Mouse (Mus musculus): ENCODE data around the gene Cpsf7. TPM values are rescaled to one million over a fixed set of nuclear protein-coding genes. Genes with fewer than 3 reads are reported as not detected.

Gene Cpsf7
- total RNA-seq (2017): 49.1 to 87.5 TPM (median 69.3 TPM) in 3 replicates

- ATAC-seq (replicated peaks; ENCODE audit: insufficient number of reproducible peaks, low FRiP score, low TSS enrichment, poor library complexity, severe bottlenecking): peak; percentile 89
These were observed at the start of gene Cpsf7 for GRCm38 (mm10) chr19:10525106-10525901. Gene Cpsf7 (plus strand): TSS chr19:10525266.

GRCm38 (mm10) chr19:10479541-10479940 lies 45.5 kb upstream of the Cpsf7 start:
- ATAC-seq (replicated peaks; ENCODE audit: insufficient number of reproducible peaks, low FRiP score, low TSS enrichment, poor library complexity, severe bottlenecking): no peak

- no peak for ATAC-seq (replicated peaks; ENCODE audit: insufficient number of reproducible peaks, low FRiP score, low TSS enrichment, poor library complexity, severe bottlenecking)
These were observed 42.4 kb upstream of the Cpsf7 start, which contains the start of gene Ppp1r32 for GRCm38 (mm10) chr19:10482703-10483102. Gene Ppp1r32 (minus strand): TSS chr19:10482928.

GRCm38 (mm10) chr19:10486264-10486738 lies 38.8 kb upstream of the Cpsf7 start:
- peak; percentile 81 for ATAC-seq (replicated peaks; ENCODE audit: insufficient number of reproducible peaks, low FRiP score, low TSS enrichment, poor library complexity, severe bottlenecking)

- no peak for ATAC-seq (replicated peaks; ENCODE audit: insufficient number of reproducible peaks, low FRiP score, low TSS enrichment, poor library complexity, severe bottlenecking)
These were observed 29.4 kb upstream of the Cpsf7 start for GRCm38 (mm10) chr19:10495670-10496069.

GRCm38 (mm10) chr19:10496976-10497375 lies 28.1 kb upstream of the Cpsf7 start:
- ATAC-seq (replicated peaks; ENCODE audit: insufficient number of reproducible peaks, low FRiP score, low TSS enrichment, poor library complexity, severe bottlenecking): no peak

GRCm38 (mm10) chr19:10497512-10498160 lies 27.4 kb upstream of the Cpsf7 start:
- ATAC-seq (replicated peaks; ENCODE audit: insufficient number of reproducible peaks, low FRiP score, low TSS enrichment, poor library complexity, severe bottlenecking): no peak

- ATAC-seq (replicated peaks; ENCODE audit: insufficient number of reproducible peaks, low FRiP score, low TSS enrichment, poor library complexity, severe bottlenecking): no peak
These were observed 24.5 kb upstream of the Cpsf7 start for GRCm38 (mm10) chr19:10500581-10500980.

- peak; percentile 76 for ATAC-seq (replicated peaks; ENCODE audit: insufficient number of reproducible peaks, low FRiP score, low TSS enrichment, poor library complexity, severe bottlenecking)
These were observed 22.5 kb upstream of the Cpsf7 start for GRCm38 (mm10) chr19:10502571-10502970.

GRCm38 (mm10) chr19:10510759-10511330 lies 14.2 kb upstream of the Cpsf7 start:
- no peak for ATAC-seq (replicated peaks; ENCODE audit: insufficient number of reproducible peaks, low FRiP score, low TSS enrichment, poor library complexity, severe bottlenecking)

- no peak for ATAC-seq (replicated peaks; ENCODE audit: insufficient number of reproducible peaks, low FRiP score, low TSS enrichment, poor library complexity, severe bottlenecking)
These were observed 4.7 kb upstream of the Cpsf7 start for GRCm38 (mm10) chr19:10520355-10520754.

- ATAC-seq (replicated peaks; ENCODE audit: insufficient number of reproducible peaks, low FRiP score, low TSS enrichment, poor library complexity, severe bottlenecking): no peak
These were observed 3.1 kb upstream of the Cpsf7 start for GRCm38 (mm10) chr19:10521926-10522325.

- no peak for ATAC-seq (replicated peaks; ENCODE audit: insufficient number of reproducible peaks, low FRiP score, low TSS enrichment, poor library complexity, severe bottlenecking)
These were observed 1.5 kb upstream of the Cpsf7 start for GRCm38 (mm10) chr19:10523483-10524080.

GRCm38 (mm10) chr19:10524784-10525105 lies 321 bp upstream of the Cpsf7 start:
- no peak; the same call in 1 of the 2 replicates for ATAC-seq (replicated peaks; ENCODE audit: insufficient number of reproducible peaks, low FRiP score, low TSS enrichment, poor library complexity, severe bottlenecking)

GRCm38 (mm10) chr19:10525910-10526309 lies 844 bp downstream of the Cpsf7 start, which contains the start of gene Sdhaf2:
Gene Sdhaf2 (minus strand): TSS chr19:10526142.
- 0 out of 2 replicates have a peak, but pooled peaks have one; percentile 13 for ATAC-seq (replicated peaks; ENCODE audit: insufficient number of reproducible peaks, low FRiP score, low TSS enrichment, poor library complexity, severe bottlenecking)

GRCm38 (mm10) chr19:10530082-10530481 lies 5.0 kb downstream of the Cpsf7 start:
- no peak for ATAC-seq (replicated peaks; ENCODE audit: insufficient number of reproducible peaks, low FRiP score, low TSS enrichment, poor library complexity, severe bottlenecking)

- ATAC-seq (replicated peaks; ENCODE audit: insufficient number of reproducible peaks, low FRiP score, low TSS enrichment, poor library complexity, severe bottlenecking): no peak
These were observed 14.4 kb downstream of the Cpsf7 start for GRCm38 (mm10) chr19:10539454-10539853.

- peak; percentile 96 for ATAC-seq (replicated peaks; ENCODE audit: insufficient number of reproducible peaks, low FRiP score, low TSS enrichment, poor library complexity, severe bottlenecking)
These were observed 30.8 kb downstream of the Cpsf7 start, which contains the start of gene Tmem216 for GRCm38 (mm10) chr19:10555624-10556510. Gene Tmem216 (minus strand): TSS chr19:10556238.
